Mouse (Mus musculus) brain, embryonic 14.5 days (tissue): ENCODE results near the gene Cpe.

ENCODE experiments used
- CTCF ChIP-seq: fragments of 200-500 bp; IDR thresholded peaks from 2 replicates; pipeline ENCODE4 v1.5.1; 2012; ENCODE audit warnings: inconsistent platforms, mild to moderate bottlenecking, moderate library complexity, borderline replicate concordance; ENCODE audit not compliant: insufficient read depth, insufficient read length; ENCODE audit errors: extremely low read depth
- POLR2A ChIP-seq: fragments of 200-500 bp; IDR thresholded peaks from 2 replicates; pipeline ENCODE4 v1.6.1; 2012; ENCODE audit warnings: mild to moderate bottlenecking, inconsistent platforms, borderline replicate concordance; ENCODE audit not compliant: poor library complexity, insufficient read depth, insufficient read length, severe bottlenecking; ENCODE audit errors: extremely low read depth

DNA sequence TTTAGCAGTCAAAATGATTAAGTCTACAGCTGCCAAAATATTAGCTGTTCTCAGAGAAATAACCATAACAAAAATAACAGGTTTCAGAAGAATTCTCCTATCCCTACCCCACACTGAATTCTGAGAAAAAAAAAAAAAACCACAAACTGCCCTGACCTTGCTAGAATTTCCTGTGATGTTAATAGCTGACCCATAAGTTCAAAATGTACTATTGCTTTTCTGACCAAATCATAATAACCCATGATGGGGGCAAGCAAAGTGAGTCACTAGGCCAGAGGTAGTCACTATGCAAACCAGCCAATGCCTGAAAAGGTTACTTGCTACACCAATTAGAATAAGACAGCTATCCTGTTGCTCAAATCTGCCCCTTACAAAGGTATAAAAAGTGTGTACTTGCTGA, 14.6 kb upstream of the Cpe start:
- TF ChIP-seq CTCF, result no peak
- no peak for TF ChIP-seq POLR2A
